Mouse (Mus musculus): ENCODE measurements around the gene Clcnkb.

The Clcnkb gene

GRCm38 (mm10) chr4:141415924-141416323 lies at the start of gene Clcnkb:
Gene Clcnkb, minus strand, starts transcription at chr4:141416014.
- no peak for DNase-seq (ENCODE audit: low spot score)

- DNase-seq (ENCODE audit: low spot score), result no peak
These were observed 48.9 kb upstream of the Clcnkb start for GRCm38 (mm10) chr4:141464722-141465121.

- peak; percentile 39 for DNase-seq (ENCODE audit: low spot score)
These were observed 47.7 kb upstream of the Clcnkb start for GRCm38 (mm10) chr4:141463472-141463871.

- no peak for DNase-seq (ENCODE audit: low spot score)
These were observed 45.8 kb upstream of the Clcnkb start for GRCm38 (mm10) chr4:141461576-141461975.

GRCm38 (mm10) chr4:141461088-141461487 lies 45.3 kb upstream of the Clcnkb start:
- DNase-seq (ENCODE audit: low spot score), result no peak

GRCm38 (mm10) chr4:141460481-141460880 lies 44.7 kb upstream of the Clcnkb start:
- DNase-seq (ENCODE audit: low spot score), result peak; percentile 3

GRCm38 (mm10) chr4:141459766-141460165 lies 44.0 kb upstream of the Clcnkb start:
- DNase-seq (ENCODE audit: low spot score), result no peak

GRCm38 (mm10) chr4:141458888-141459287 lies 43.1 kb upstream of the Clcnkb start:
- DNase-seq (ENCODE audit: low spot score), result no peak

- DNase-seq (ENCODE audit: low spot score), result no peak
These were observed 42.4 kb upstream of the Clcnkb start for GRCm38 (mm10) chr4:141458236-141458635.

GRCm38 (mm10) chr4:141456193-141456938 lies 40.6 kb upstream of the Clcnkb start:
- no peak for DNase-seq (ENCODE audit: low spot score)

- no peak for DNase-seq (ENCODE audit: low spot score)
These were observed 39.7 kb upstream of the Clcnkb start for GRCm38 (mm10) chr4:141455526-141455925.

GRCm38 (mm10) chr4:141454581-141455350 lies 39.0 kb upstream of the Clcnkb start:
- DNase-seq (ENCODE audit: low spot score), result no peak

- DNase-seq (ENCODE audit: low spot score), result no peak
These were observed 36.2 kb upstream of the Clcnkb start for GRCm38 (mm10) chr4:141451916-141452450.

GRCm38 (mm10) chr4:141451251-141451650 lies 35.4 kb upstream of the Clcnkb start:
- DNase-seq (ENCODE audit: low spot score), result no peak

- DNase-seq (ENCODE audit: low spot score), result no peak
These were observed 30.4 kb upstream of the Clcnkb start for GRCm38 (mm10) chr4:141446211-141446610.

- DNase-seq (ENCODE audit: low spot score), result peak; percentile 16
These were observed 29.5 kb upstream of the Clcnkb start for GRCm38 (mm10) chr4:141445328-141445720.

GRCm38 (mm10) chr4:141444451-141445327 lies 28.9 kb upstream of the Clcnkb start, which contains the start of gene Zbtb17:
Gene Zbtb17, plus strand, starts transcription at chr4:141444654.
- DNase-seq (ENCODE audit: low spot score), result peak; percentile 91

GRCm38 (mm10) chr4:141443641-141444429 lies 28.0 kb upstream of the Clcnkb start:
- no peak for DNase-seq (ENCODE audit: low spot score)

GRCm38 (mm10) chr4:141440877-141441276 lies 25.1 kb upstream of the Clcnkb start:
- no peak for DNase-seq (ENCODE audit: low spot score)

- DNase-seq (ENCODE audit: low spot score), result no peak
These were observed 23.4 kb upstream of the Clcnkb start for GRCm38 (mm10) chr4:141439083-141439803.

All from testis, postnatal 14 days (tissue).